Mouse (Mus musculus) erythroblast, embryonic 14.5 days (primary cell): ENCODE measurements around the gene Mum1.
A peak's percentile ranks its signal among the peaks of the same experiment; 100 is the strongest.

Experiments
- GATA1 ChIP-seq: IDR thresholded peaks from 2 replicates; pipeline ENCODE4 v1.6.1; 2012; ENCODE audit warnings: low read length, inconsistent platforms, mixed read lengths
- TAL1 ChIP-seq: IDR thresholded peaks from 3 replicates; pipeline ENCODE4 v1.6.1; 2012; ENCODE audit warnings: low read length, inconsistent platforms, mixed read lengths

GRCm38 (mm10) chr10:80226416-80227165 lies at the start of gene Mum1:
- TF ChIP-seq TAL1, result no peak
- peak; percentile 29; the same call in 1 of the 2 replicates for TF ChIP-seq GATA1
